Comparison of ENCODE assay signal across 11 mouse cellular contexts in the genomic region with DNA sequence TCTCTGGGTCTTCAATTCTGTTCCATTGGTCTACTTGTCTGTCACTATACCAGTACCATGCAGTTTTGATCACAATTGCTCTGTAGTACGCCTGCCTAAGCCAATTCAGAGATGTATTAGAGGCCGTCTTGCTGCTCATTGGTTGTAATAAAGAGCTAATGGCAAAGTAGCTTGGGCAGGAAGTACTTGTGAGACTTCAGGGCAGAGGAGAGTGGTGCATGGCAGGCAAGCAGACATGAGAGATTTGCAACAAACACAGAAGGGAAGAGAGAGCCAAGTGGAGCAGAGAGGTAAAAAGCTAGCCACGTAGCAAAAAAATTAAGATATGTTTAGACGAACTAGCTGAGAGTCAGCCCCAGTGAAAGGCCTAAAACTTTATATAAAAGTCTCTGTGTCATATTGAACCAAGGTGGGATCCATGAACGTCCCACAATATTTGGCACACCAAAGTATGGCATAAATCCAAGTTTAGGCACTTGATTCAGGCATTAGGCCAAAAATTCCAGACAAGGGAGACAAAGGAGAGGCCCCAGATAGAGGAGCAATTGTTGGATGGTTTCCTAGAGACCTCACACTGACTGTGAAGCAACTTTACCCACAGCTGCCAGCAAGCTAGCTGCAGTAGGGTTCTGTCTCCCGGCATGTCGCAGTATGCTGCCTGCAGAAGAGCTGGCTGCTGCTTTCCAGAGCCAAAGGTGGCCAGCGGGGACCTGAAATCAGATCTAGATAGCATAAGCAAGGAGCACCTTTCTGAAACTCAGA. TPM values are rescaled to one million over a fixed set of nuclear protein-coding genes. Genes with fewer than 3 reads are reported as not detected.
DNase-seq lines count a peak whose midpoint lies in the region; ATAC-seq and TF ChIP-seq lines count a peak whose summit lies in the region.
"Had no signal": no experiment of that assay in that cellular context is flagged by ENCODE, and none has a peak within 500 bp of the region (broad histone marks: within the 10 kb centered on the region; RNA-seq: fewer than 3 reads in every experiment).

No protein-coding gene starts in this region.

- H3K9me3 ChIP-seq in forebrain, embryonic 11.5 days (ENCODE audit: control insufficient read depth, low read length), result no peaks in the 10 kb centered on the region
- no peaks in the 10 kb centered on the region for H3K9me3 ChIP-seq in forebrain, embryonic 10.5 days
- no peaks in the 10 kb centered on the region for H3K9me3 ChIP-seq in heart, embryonic 12.5 days (replicated peaks)
- H3K9me3 ChIP-seq in limb, embryonic 14.5 days (ENCODE audit: control insufficient read depth, low read length), result no peaks in the 10 kb centered on the region

- no peaks in the 10 kb centered on the region for H3K4me1 ChIP-seq in forebrain, embryonic 11.5 days (replicated peaks; ENCODE audit: control insufficient read depth, insufficient read depth, low read length)
- H3K4me1 ChIP-seq in forebrain, embryonic 10.5 days, result no peaks in the 10 kb centered on the region; the same call in 1 of the 2 replicates
- peaks cover 5% of the 10 kb centered on the region for H3K4me1 ChIP-seq in heart, embryonic 12.5 days (replicated peaks)
- H3K4me1 ChIP-seq in limb, embryonic 14.5 days (ENCODE audit: control insufficient read depth, insufficient read depth, low read length), result peaks cover 4% of the 10 kb centered on the region; the same call in 1 of the 2 replicates
- H3K4me1 ChIP-seq: megakaryocyte, embryonic 14.5 days had no signal

- H3K9ac ChIP-seq in forebrain, embryonic 11.5 days (ENCODE audit: low read length), result no peak overlapping the region
- H3K9ac ChIP-seq in heart, embryonic 12.5 days, result no peak overlapping the region
- no peak overlapping the region for H3K9ac ChIP-seq in limb, embryonic 14.5 days (ENCODE audit: low read depth, low read length, severe bottlenecking)

- no peak overlapping the region for H3K27ac ChIP-seq in forebrain, embryonic 11.5 days (ENCODE audit: low read depth, low read length)
- no peak overlapping the region; the same call in 1 of the 2 replicates for H3K27ac ChIP-seq in forebrain, embryonic 10.5 days
- H3K27ac ChIP-seq in heart, embryonic 12.5 days (ENCODE audit: poor library complexity, severe bottlenecking), result peak overlapping the region; percentile 23; the same call in 1 of the 2 replicates
- H3K27ac ChIP-seq in limb, embryonic 14.5 days (replicated peaks; ENCODE audit: low read depth, low read length), result no peak overlapping the region

- peak; percentile 58; the same call in 1 of the 2 replicates for ATAC-seq in forebrain, embryonic 11.5 days (replicated peaks; ENCODE audit: low FRiP score)
- ATAC-seq in heart, embryonic 12.5 days (ENCODE audit: insufficient number of reproducible peaks, low FRiP score), result peak; percentile 75; the same call in 1 of the 2 replicates
- ATAC-seq in limb, embryonic 14.5 days (ENCODE audit: low FRiP score, low read depth), result no peak

- no peak overlapping the region for H3K4me3 ChIP-seq in forebrain, embryonic 11.5 days (ENCODE audit: low read depth, low read length)
- no peak overlapping the region for H3K4me3 ChIP-seq in forebrain, embryonic 10.5 days
- H3K4me3 ChIP-seq in heart, embryonic 12.5 days, result no peak overlapping the region
- no peak overlapping the region for H3K4me3 ChIP-seq in limb, embryonic 14.5 days (replicated peaks; ENCODE audit: low read length)
- H3K4me3 ChIP-seq: megakaryocyte, embryonic 14.5 days had no signal

- no peak for TF ChIP-seq POLR2A in limb, embryonic 14.5 days (IDR thresholded peaks at IDR 0.05; ENCODE audit: borderline replicate concordance, extremely low read depth, insufficient read depth, insufficient read length)

- no peaks in the 10 kb centered on the region for H3K36me3 ChIP-seq in forebrain, embryonic 11.5 days (ENCODE audit: control insufficient read depth, insufficient read depth, low read length)
- H3K36me3 ChIP-seq in forebrain, embryonic 10.5 days (replicated peaks), result no peaks in the 10 kb centered on the region
- H3K36me3 ChIP-seq in heart, embryonic 12.5 days, result no peaks in the 10 kb centered on the region
- H3K36me3 ChIP-seq in limb, embryonic 14.5 days (ENCODE audit: control insufficient read depth, insufficient read depth, low read length), result no peaks in the 10 kb centered on the region

- H3K4me2 ChIP-seq in forebrain, embryonic 11.5 days (ENCODE audit: low read depth, low read length, severe bottlenecking), result no peak overlapping the region
- H3K4me2 ChIP-seq in heart, embryonic 12.5 days, result peak overlapping the region; percentile 51
- no peak overlapping the region for H3K4me2 ChIP-seq in limb, embryonic 14.5 days (replicated peaks; ENCODE audit: low read depth, low read length, severe bottlenecking)

- H3K27me3 ChIP-seq in forebrain, embryonic 11.5 days (ENCODE audit: control insufficient read depth, insufficient read depth, low read length), result no peaks in the 10 kb centered on the region
- no peaks in the 10 kb centered on the region for H3K27me3 ChIP-seq in forebrain, embryonic 10.5 days (ENCODE audit: poor library complexity, severe bottlenecking)
- H3K27me3 ChIP-seq in heart, embryonic 12.5 days (replicated peaks), result no peaks in the 10 kb centered on the region
- H3K27me3 ChIP-seq in limb, embryonic 14.5 days (ENCODE audit: control insufficient read depth, insufficient read depth, low read length), result no peaks in the 10 kb centered on the region

- no peak for DNase-seq in forebrain, embryonic 11.5 days (ENCODE audit: low spot score)
- no peak for DNase-seq in forebrain, embryonic 10.5 days (ENCODE audit: extremely low spot score, low spot score)
- DNase-seq in brain, adult 2 months (ENCODE audit: low read depth, low spot score), result peak; percentile 50
- peak; percentile 49 for DNase-seq in limb, embryonic 14.5 days (ENCODE audit: low spot score)
- DNase-seq in kidney, adult 8-10 months, result no peak
- DNase-seq in thymus, postnatal 0 days (ENCODE audit: low spot score), result no peak
- DNase-seq in gastrocnemius, postnatal 10 days, result no peak
- DNase-seq: thymus, adult 2 months had no signal

- 69% methylated on average over 8 of the region's 8 CpGs for WGBS in forebrain, embryonic 11.5 days
- 72% methylated on average over 8 of the region's 8 CpGs for WGBS in forebrain, embryonic 10.5 days
- 48% methylated on average over 8 of the region's 8 CpGs for WGBS in heart, embryonic 12.5 days
- 63% methylated on average over 8 of the region's 8 CpGs for WGBS in limb, embryonic 14.5 days

RNA-seq across cellular contexts. Expression of a gene that starts 14.5 kb away (rescaled TPM):
- not detected in 2 replicates for polyA plus RNA-seq in forebrain, embryonic 11.5 days (2014; fragmentation: Nextera tagmentation; extraction: Ambion mirVana)
- polyA plus RNA-seq in forebrain, embryonic 10.5 days (2016; fragmentation: Nextera tagmentation; extraction: Ambion mirVana), result not detected in 2 replicates
- not detected in 2 replicates for polyA plus RNA-seq in heart, embryonic 12.5 days (2016; fragmentation: Nextera tagmentation; extraction: Ambion mirVana)
- not detected in 2 replicates for polyA plus RNA-seq in limb, embryonic 14.5 days (2012; rRNA removed)
- not detected in 2 replicates for polyA plus RNA-seq in limb, embryonic 14.5 days (2014; fragmentation: Nextera tagmentation; extraction: Ambion mirVana)
- not detected in 2 replicates for polyA plus RNA-seq in thymus, postnatal 0 days (2015; fragmentation: Nextera tagmentation; extraction: Ambion mirVana)
- not detected for total RNA-seq in gastrocnemius, postnatal 10 days (2021)
- total RNA-seq: hematopoietic stem cell, adult 5-6 weeks had no signal
- polyA plus RNA-seq: thymus, adult 2 months had no signal

Comparison
In these comparisons a context has a peak if more than half of its experiments do, and no peak if none do; other contexts are left out.
1. DNase-seq: peak in brain, adult 2 months (single experiment) and limb, embryonic 14.5 days (single experiment); none in forebrain, embryonic 11.5 days (single experiment), forebrain, embryonic 10.5 days (single experiment), kidney, adult 8-10 months (0 of 2), thymus, postnatal 0 days (single experiment) and gastrocnemius, postnatal 10 days (single experiment).